Mouse (Mus musculus) limb, embryonic 13.5 days (tissue): ENCODE data around the gene Hcn2. TPM values are rescaled to one million over a fixed set of nuclear protein-coding genes. Genes with fewer than 3 reads are reported as not detected.
A peak's percentile ranks its signal among the peaks of the same experiment; 100 is the strongest.

ENCODE experiments used
- ATAC-seq: fragments of 200-750 bp; cut with Nextera tagmentation; 2 replicates; pipeline ENCODE4 v1.8.0; 2017; ENCODE audit warnings: low read depth, moderate number of reproducible peaks, moderate TSS enrichment; ENCODE audit not compliant: low FRiP score
- H3K27ac ChIP-seq: fragments of 300-500 bp; sonication (generic); 2 replicates; pipeline ENCODE4 v1.5.1; 2015; ENCODE audit warnings: inconsistent platforms, mild to moderate bottlenecking, moderate library complexity
- H3K27me3 ChIP-seq: fragments of 300-500 bp; sonication (generic); 2 replicates; pipeline ENCODE4 v1.6.1; 2015; ENCODE audit warnings: mild to moderate bottlenecking, inconsistent platforms
- H3K36me3 ChIP-seq: fragments of 300-500 bp; sonication (generic); 2 replicates; pipeline ENCODE4 v1.6.1; 2015; ENCODE audit warnings: inconsistent platforms, mild to moderate bottlenecking, moderate library complexity
- H3K4me1 ChIP-seq: fragments of 300-500 bp; sonication (generic); 2 replicates; pipeline ENCODE4 v1.6.1; 2015; ENCODE audit warnings: inconsistent platforms
- H3K4me2 ChIP-seq: fragments of 300-500 bp; sonication (generic); replicated peaks from 2 replicates; pipeline ENCODE4 v1.6.1; 2015; ENCODE audit warnings: inconsistent platforms, mild to moderate bottlenecking, moderate library complexity
- H3K4me3 ChIP-seq: fragments of 300-500 bp; sonication (generic); 2 replicates; pipeline ENCODE4 v1.5.1; 2015; ENCODE audit warnings: moderate library complexity, mild to moderate bottlenecking, inconsistent platforms
- H3K9ac ChIP-seq: fragments of 300-500 bp; sonication (generic); 2 replicates; pipeline ENCODE4 v1.6.1; 2015; ENCODE audit warnings: mild to moderate bottlenecking, inconsistent platforms
- H3K9me3 ChIP-seq: fragments of 300-500 bp; sonication (generic); 2 replicates; pipeline ENCODE4 v1.6.1; 2016; ENCODE audit warnings: inconsistent platforms
- WGBS: fragments of 180-500 bp; shearing (Covaris S2); methylation state at CpG from one replicate; pipeline ENCODE4 v1.1.7; 2015; 5-methylcytosine and 5-hydroxymethylcytosine counted together
- polyA plus RNA-seq: library from polyadenylated mRNA; unstranded; fragments of >200 nt; fragmentation: Nextera tagmentation; extraction: Ambion mirVana; gene quantifications from 2 replicates; pipeline ENCODE4 v1.2.1, GENCODE M21; 2015

Gene Hcn2
- polyA plus RNA-seq, 1 experiment from 2014 or later: not detected

DNA sequence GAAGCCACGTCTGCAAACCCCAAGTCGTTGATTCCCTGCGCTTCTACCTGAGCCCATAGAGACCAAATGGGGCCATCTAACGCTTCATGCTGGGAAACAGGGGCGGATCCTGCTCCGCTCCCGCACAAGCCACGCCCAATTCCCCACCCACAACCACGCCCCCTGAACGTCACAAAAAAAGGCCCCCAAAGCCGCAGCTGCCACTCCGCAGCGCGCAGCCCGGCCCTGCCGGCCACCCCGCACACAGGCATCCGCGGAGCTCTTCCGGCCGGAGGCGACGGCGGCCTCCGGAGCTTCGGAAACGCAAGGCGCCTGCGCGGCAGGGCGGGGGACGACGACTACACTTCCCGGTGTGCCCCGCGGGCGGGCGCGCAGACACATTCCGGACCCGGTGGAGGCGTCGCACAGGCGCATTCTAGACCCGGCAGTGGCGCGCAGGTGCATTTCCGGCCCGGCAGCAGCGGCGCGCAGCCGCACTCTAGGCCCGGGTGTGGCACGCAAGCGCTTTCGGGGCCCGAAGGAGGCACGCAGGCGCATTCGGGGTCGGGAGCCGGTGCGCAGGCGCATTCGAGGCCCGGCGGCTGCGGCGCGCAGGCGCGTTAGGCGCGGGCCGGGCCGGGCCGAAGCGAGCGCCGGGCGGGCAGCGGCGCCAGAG is 34.7 kb upstream of the Hcn2 start, which contains the start of gene Cdc34:
TSS of gene Cdc34 (plus strand) at position 605 of the 655 bp plus-strand sequence.
- Histone ChIP-seq H3K4me1 (peaks cover 23% of the 10 kb centered on the region), H3K4me3 (peak within 1 kb of the TSS; percentile 91), H3K27me3 (no peaks in the 10 kb centered on the region), H3K9me3 (no peaks in the 10 kb centered on the region), H3K4me2 (peak within 1 kb of the TSS; percentile 88), H3K9ac (peak within 1 kb of the TSS; percentile 89), H3K27ac (peak within 1 kb of the TSS; percentile 76), H3K36me3 (peaks cover 25% of the 10 kb centered on the region)
- under 1% methylated on average over 81 of the region's 84 CpGs for WGBS
- ATAC-seq: peak; percentile 95

GRCm38 (mm10) chr10:79682551-79682915 is 33.9 kb upstream of the Hcn2 start:
- Histone ChIP-seq H3K4me1 (peaks cover 23% of the 10 kb centered on the region), H3K36me3 (peaks cover 33% of the 10 kb centered on the region), H3K27ac (peak overlapping the region; percentile 76), H3K9me3 (no peaks in the 10 kb centered on the region), H3K4me2 (peak overlapping the region; percentile 88), H3K9ac (peak overlapping the region; percentile 89), H3K27me3 (no peaks in the 10 kb centered on the region), H3K4me3 (peak overlapping the region; percentile 91)
- WGBS: 0% methylated on average over 10 of the region's 10 CpGs
- ATAC-seq: 0 out of 2 replicates have a peak, but pooled peaks have one; percentile 0

- Histone ChIP-seq H3K36me3 (peaks cover 38% of the 10 kb centered on the region), H3K9me3 (no peaks in the 10 kb centered on the region), H3K27ac (peak overlapping the region; percentile 76), H3K4me3 (peak overlapping the region; percentile 91), H3K4me2 (peak overlapping the region; percentile 88), H3K9ac (peak overlapping the region; percentile 89), H3K4me1 (peaks cover 23% of the 10 kb centered on the region), H3K27me3 (no peaks in the 10 kb centered on the region)
- no peak for ATAC-seq
- WGBS: 5% methylated on average over 10 of the region's 10 CpGs
Measured at GRCm38 (mm10) chr10:79682916-79683582, 33.4 kb upstream of the Hcn2 start.

GRCm38 (mm10) chr10:79683726-79684640 is 32.5 kb upstream of the Hcn2 start:
- Histone ChIP-seq H3K9me3 (no peaks in the 10 kb centered on the region), H3K27ac (no peak overlapping the region), H3K4me2 (peak overlapping the region; percentile 88), H3K4me3 (peak overlapping the region; percentile 91), H3K9ac (peak overlapping the region; percentile 89), H3K4me1 (peaks cover 23% of the 10 kb centered on the region), H3K36me3 (peaks cover 48% of the 10 kb centered on the region), H3K27me3 (no peaks in the 10 kb centered on the region)
- ATAC-seq: no peak
- 89% methylated on average over 6 of the region's 6 CpGs for WGBS

- H3K9me3 ChIP-seq: no peaks in the 10 kb centered on the region
- peaks cover 53% of the 10 kb centered on the region for H3K36me3 ChIP-seq
- no peak for ATAC-seq
- H3K4me3 ChIP-seq: no peak overlapping the region
- H3K4me1 ChIP-seq: peaks cover 23% of the 10 kb centered on the region
- 94% methylated on average over 25 of the region's 25 CpGs for whole genome bisulfite sequencing
- no peaks in the 10 kb centered on the region for H3K27me3 ChIP-seq
- H3K4me2 ChIP-seq: no peak overlapping the region
- H3K9ac ChIP-seq: no peak overlapping the region
- no peak overlapping the region for H3K27ac ChIP-seq
Measured at GRCm38 (mm10) chr10:79684770-79685600, 31.4 kb upstream of the Hcn2 start.

DNA sequence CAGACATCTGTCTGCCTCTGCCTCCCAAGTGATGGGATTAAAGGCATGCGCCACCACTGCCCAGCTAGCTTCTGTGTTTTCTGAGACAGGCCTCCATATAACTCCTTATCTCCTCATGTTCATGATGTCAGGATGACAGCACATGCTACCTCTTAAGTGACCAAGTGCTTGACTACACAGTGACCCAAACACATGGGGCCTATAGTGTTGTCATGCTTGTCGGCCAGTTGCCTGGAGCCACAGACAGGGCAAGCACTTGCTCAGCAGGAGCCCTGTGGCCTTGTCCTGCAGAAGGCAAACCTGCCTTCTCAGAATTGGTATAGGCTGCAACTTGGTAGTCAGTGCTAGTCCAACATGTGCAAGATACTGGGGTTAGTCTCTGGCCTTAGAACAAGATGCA is 30.2 kb upstream of the Hcn2 start:
- no peak overlapping the region for H3K4me3 ChIP-seq
- no peak overlapping the region for H3K9ac ChIP-seq
- WGBS: 91% methylated on average over 2 of the region's 2 CpGs
- no peak overlapping the region for H3K27ac ChIP-seq
- no peak overlapping the region for H3K4me2 ChIP-seq
- no peaks in the 10 kb centered on the region for H3K27me3 ChIP-seq
- peaks cover 53% of the 10 kb centered on the region for H3K36me3 ChIP-seq
- H3K9me3 ChIP-seq: no peaks in the 10 kb centered on the region
- H3K4me1 ChIP-seq: peaks cover 18% of the 10 kb centered on the region
- ATAC-seq: no peak

GRCm38 (mm10) chr10:79686691-79687090 is 29.7 kb upstream of the Hcn2 start:
- peaks cover 16% of the 10 kb centered on the region for H3K4me1 ChIP-seq
- WGBS: 94% methylated on average over 1 of the region's 1 CpGs

GRCm38 (mm10) chr10:79687513-79687912 is 28.9 kb upstream of the Hcn2 start:
- H3K4me1 ChIP-seq: peaks cover 16% of the 10 kb centered on the region
- H3K36me3 ChIP-seq: peaks cover 53% of the 10 kb centered on the region
- no peaks in the 10 kb centered on the region for H3K9me3 ChIP-seq
- H3K27me3 ChIP-seq: no peaks in the 10 kb centered on the region
- WGBS: 95% methylated on average over 6 of the region's 6 CpGs
- H3K27ac ChIP-seq: no peak overlapping the region
- no peak overlapping the region for H3K9ac ChIP-seq
- no peak for ATAC-seq
- no peak overlapping the region for H3K4me3 ChIP-seq
- no peak overlapping the region for H3K4me2 ChIP-seq

More at GRCm38 (mm10) chr10:79686691-79687090, 29.7 kb upstream of the Hcn2 start:
- Histone ChIP-seq H3K27me3 (no peaks in the 10 kb centered on the region), H3K9me3 (no peaks in the 10 kb centered on the region), H3K9ac (no peak overlapping the region), H3K36me3 (peaks cover 53% of the 10 kb centered on the region), H3K4me3 (no peak overlapping the region), H3K27ac (no peak overlapping the region), H3K4me2 (no peak overlapping the region)
- no peak for ATAC-seq

GRCm38 (mm10) chr10:79688720-79689119 is 27.7 kb upstream of the Hcn2 start, which contains the start of gene Gzmm:
Gene Gzmm (plus strand): TSS chr10:79689020.
- Histone ChIP-seq H3K9me3 (no peaks in the 10 kb centered on the region), H3K27me3 (no peaks in the 10 kb centered on the region), H3K4me1 (peaks cover 6% of the 10 kb centered on the region), H3K27ac (no peak within 1 kb of the TSS), H3K4me3 (no peak within 1 kb of the TSS), H3K36me3 (peaks cover 53% of the 10 kb centered on the region), H3K4me2 (no peak within 1 kb of the TSS), H3K9ac (no peak within 1 kb of the TSS)
- WGBS: 73% methylated on average over 4 of the region's 4 CpGs
- no peak for ATAC-seq

DNA sequence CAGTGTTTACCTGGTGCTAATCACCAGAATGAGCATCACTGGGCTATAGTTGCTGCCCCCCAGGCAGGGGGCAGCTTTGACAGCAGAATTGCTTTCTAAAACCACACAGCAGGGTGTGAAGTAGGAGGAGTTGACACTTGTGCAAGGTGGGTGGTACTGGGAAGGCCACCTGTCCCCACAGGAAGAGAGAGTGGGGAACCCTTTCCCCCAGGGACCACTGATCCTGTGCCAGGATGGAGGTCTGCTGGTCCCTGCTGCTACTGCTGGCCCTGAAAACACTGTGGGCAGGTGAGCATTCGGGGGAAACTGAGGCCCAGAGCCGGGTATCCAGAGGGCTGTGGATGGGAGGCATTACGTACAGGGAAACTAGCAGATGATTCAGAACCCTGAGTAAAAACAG is 27.3 kb upstream of the Hcn2 start:
- H3K9ac ChIP-seq: no peak overlapping the region
- H3K27ac ChIP-seq: no peak overlapping the region
- H3K4me1 ChIP-seq: peaks cover 2% of the 10 kb centered on the region; the same call in 1 of the 2 replicates
- no peaks in the 10 kb centered on the region for H3K27me3 ChIP-seq
- H3K4me2 ChIP-seq: no peak overlapping the region
- ATAC-seq: no peak
- H3K9me3 ChIP-seq: no peaks in the 10 kb centered on the region
- peaks cover 53% of the 10 kb centered on the region for H3K36me3 ChIP-seq
- WGBS: 90% methylated on average over 3 of the region's 3 CpGs
- H3K4me3 ChIP-seq: no peak overlapping the region

GRCm38 (mm10) chr10:79691986-79692548 is 24.4 kb upstream of the Hcn2 start:
- peaks cover 25% of the 10 kb centered on the region for H3K36me3 ChIP-seq
- 96% methylated on average over 2 of the region's 2 CpGs for WGBS
- no peak overlapping the region for H3K9ac ChIP-seq
- ATAC-seq: no peak
- H3K4me3 ChIP-seq: no peak overlapping the region
- no peaks in the 10 kb centered on the region for H3K27me3 ChIP-seq
- H3K4me1 ChIP-seq: peaks cover 29% of the 10 kb centered on the region
- H3K4me2 ChIP-seq: no peak overlapping the region
- no peaks in the 10 kb centered on the region for H3K9me3 ChIP-seq
- no peak overlapping the region for H3K27ac ChIP-seq
